Mouse (Mus musculus): ENCODE data around the gene Slc4a4. TPM values are rescaled to one million over a fixed set of nuclear protein-coding genes. Genes with fewer than 3 reads are reported as not detected.

The Slc4a4 gene
- polyA plus RNA-seq, 1 experiment from 2014 or later: 5.9 TPM

GRCm38 (mm10) chr5:88903111-88903510 is 16.5 kb downstream of the Slc4a4 start:
- no peak for ATAC-seq (replicated peaks; ENCODE audit: low FRiP score, low TSS enrichment, low read depth)
- H3K27me3 ChIP-seq (replicated peaks; ENCODE audit: control insufficient read depth, insufficient read depth, low read length): no peaks in the 10 kb centered on the region
- H3K27ac ChIP-seq (ENCODE audit: low read depth): no peak overlapping the region
- no peaks in the 10 kb centered on the region for H3K4me1 ChIP-seq (replicated peaks; ENCODE audit: control insufficient read depth, insufficient read depth, low read length)
- no peak for DNase-seq (ENCODE audit: low spot score)
- H3K4me3 ChIP-seq (ENCODE audit: low read depth, low read length): no peak overlapping the region
- H3K36me3 ChIP-seq (ENCODE audit: control insufficient read depth, insufficient read depth, low read length): no peaks in the 10 kb centered on the region
- WGBS: 48% methylated on average over 4 of the region's 4 CpGs
- H3K9me3 ChIP-seq (ENCODE audit: control insufficient read depth, low read length): no peaks in the 10 kb centered on the region
- no peak overlapping the region for H3K4me2 ChIP-seq (ENCODE audit: low read length)
- no peak overlapping the region for H3K9ac ChIP-seq (ENCODE audit: low read length)

DNA sequence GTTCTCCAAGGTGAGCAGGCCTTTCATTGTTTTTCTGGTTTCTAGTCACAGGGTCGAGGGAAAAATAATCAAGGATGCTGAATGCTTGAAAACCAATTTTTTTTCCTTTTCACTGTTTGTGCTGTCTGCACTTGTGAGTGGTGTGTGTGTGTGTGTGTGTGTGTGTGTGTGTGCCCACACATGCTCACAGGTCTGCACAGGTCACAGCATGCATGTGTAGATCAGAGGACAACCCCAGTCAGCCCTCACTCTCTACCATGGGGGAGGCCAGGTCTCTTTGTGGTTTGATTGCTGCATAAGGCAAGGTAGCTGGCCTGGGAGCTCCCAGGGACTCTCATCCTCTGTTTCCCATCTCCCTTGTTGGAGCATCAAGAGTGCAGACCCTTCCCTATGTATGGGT is 16.9 kb downstream of the Slc4a4 start:
- Histone ChIP-seq H3K4me1 (replicated peaks; ENCODE audit: control insufficient read depth, insufficient read depth, low read length) (no peaks in the 10 kb centered on the region), H3K27me3 (replicated peaks; ENCODE audit: control insufficient read depth, insufficient read depth, low read length) (no peaks in the 10 kb centered on the region), H3K9me3 (ENCODE audit: control insufficient read depth, low read length) (no peaks in the 10 kb centered on the region), H3K36me3 (ENCODE audit: control insufficient read depth, insufficient read depth, low read length) (no peaks in the 10 kb centered on the region), H3K4me3 (ENCODE audit: low read depth, low read length) (no peak overlapping the region), H3K4me2 (ENCODE audit: low read length) (no peak overlapping the region), H3K9ac (ENCODE audit: low read length) (no peak overlapping the region), H3K27ac (ENCODE audit: low read depth) (no peak overlapping the region)
- no peak for ATAC-seq (replicated peaks; ENCODE audit: low FRiP score, low TSS enrichment, low read depth)
- DNase-seq (ENCODE audit: low spot score): no peak
- whole genome bisulfite sequencing: 73% methylated on average over 1 of the region's 1 CpGs

DNA sequence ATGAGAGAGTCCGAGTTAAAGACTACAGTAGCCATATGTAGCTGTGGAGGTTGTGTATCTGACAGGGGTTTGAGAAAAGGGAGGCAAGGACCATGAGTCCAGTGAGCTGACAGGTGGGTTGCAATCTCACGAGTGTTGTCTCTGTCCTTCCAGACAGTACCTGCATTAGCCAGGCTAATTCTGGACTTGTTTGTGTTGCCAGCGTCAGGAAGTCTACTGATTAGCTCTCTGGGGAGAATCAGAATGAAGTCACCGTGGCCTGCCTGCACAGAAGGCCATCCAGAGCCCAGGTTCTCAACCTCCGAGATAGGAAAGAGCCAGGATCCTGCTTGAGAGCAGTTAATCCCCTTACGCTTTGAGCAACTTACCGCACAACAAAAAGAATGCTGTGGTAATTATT is 18.2 kb downstream of the Slc4a4 start:
- no peak overlapping the region for H3K4me2 ChIP-seq (ENCODE audit: low read length)
- 75% methylated on average over 7 of the region's 7 CpGs for WGBS
- H3K36me3 ChIP-seq (ENCODE audit: control insufficient read depth, insufficient read depth, low read length): no peaks in the 10 kb centered on the region
- H3K27me3 ChIP-seq (replicated peaks; ENCODE audit: control insufficient read depth, insufficient read depth, low read length): no peaks in the 10 kb centered on the region
- DNase-seq (ENCODE audit: low spot score) (no peak), ATAC-seq (replicated peaks; ENCODE audit: low FRiP score, low TSS enrichment, low read depth) (no peak)
- no peaks in the 10 kb centered on the region for H3K9me3 ChIP-seq (ENCODE audit: control insufficient read depth, low read length)
- H3K4me1 ChIP-seq (replicated peaks; ENCODE audit: control insufficient read depth, insufficient read depth, low read length): no peaks in the 10 kb centered on the region
- no peak overlapping the region for H3K27ac ChIP-seq (ENCODE audit: low read depth)
- H3K4me3 ChIP-seq (ENCODE audit: low read depth, low read length): no peak overlapping the region
- no peak overlapping the region for H3K9ac ChIP-seq (ENCODE audit: low read length)

DNA sequence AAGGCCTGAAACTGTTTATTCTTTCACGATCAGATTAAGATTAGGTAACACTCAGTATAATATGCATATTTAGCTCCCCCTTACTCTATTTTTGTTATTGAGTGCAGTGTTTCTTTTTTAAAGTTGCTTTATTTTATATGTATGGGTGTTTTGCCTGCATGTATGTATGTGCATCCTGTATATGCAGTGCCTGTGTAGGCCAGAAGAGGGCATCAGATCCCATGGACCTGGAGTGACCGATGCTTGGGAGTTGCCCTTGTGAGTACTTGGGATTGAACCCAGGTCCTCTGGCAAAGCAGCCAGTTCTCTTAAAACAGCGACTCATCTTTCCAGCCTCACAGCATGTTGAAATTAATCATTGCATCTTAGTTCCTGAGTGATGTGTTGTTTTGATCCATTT is 21.0 kb downstream of the Slc4a4 start:
- no peak for DNase-seq (ENCODE audit: low spot score)
- Histone ChIP-seq H3K9me3 (ENCODE audit: control insufficient read depth, low read length) (no peaks in the 10 kb centered on the region), H3K27me3 (replicated peaks; ENCODE audit: control insufficient read depth, insufficient read depth, low read length) (no peaks in the 10 kb centered on the region), H3K9ac (ENCODE audit: low read length) (no peak overlapping the region), H3K4me1 (replicated peaks; ENCODE audit: control insufficient read depth, insufficient read depth, low read length) (no peaks in the 10 kb centered on the region), H3K36me3 (ENCODE audit: control insufficient read depth, insufficient read depth, low read length) (no peaks in the 10 kb centered on the region), H3K4me3 (ENCODE audit: low read depth, low read length) (no peak overlapping the region), H3K4me2 (ENCODE audit: low read length) (no peak overlapping the region), H3K27ac (ENCODE audit: low read depth) (no peak overlapping the region)
- WGBS: 92% methylated on average over 3 of the region's 3 CpGs
- no peak for ATAC-seq (replicated peaks; ENCODE audit: low FRiP score, low TSS enrichment, low read depth)

DNA sequence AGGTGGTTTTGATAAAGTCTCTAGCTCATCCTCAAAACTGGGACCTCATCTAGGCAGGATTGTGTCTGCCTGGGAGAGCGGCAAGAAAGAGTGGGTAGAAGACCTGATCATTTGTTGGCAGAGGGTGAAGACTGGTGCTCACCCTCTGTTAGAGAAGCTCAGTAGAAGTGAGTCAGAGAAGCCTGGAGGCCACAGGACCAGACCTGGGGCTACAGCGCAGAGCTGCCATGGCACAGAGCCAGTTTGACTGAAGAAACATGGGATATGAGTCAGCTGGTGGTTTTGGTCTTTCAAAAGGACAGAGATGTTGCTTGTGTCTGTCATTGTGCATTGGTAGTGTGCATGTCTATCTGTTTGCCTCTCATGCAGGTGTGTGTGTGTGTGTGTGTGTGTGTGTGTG is 26.0 kb downstream of the Slc4a4 start:
- no peaks in the 10 kb centered on the region for H3K9me3 ChIP-seq (ENCODE audit: control insufficient read depth, low read length)
- no peaks in the 10 kb centered on the region for H3K36me3 ChIP-seq (ENCODE audit: control insufficient read depth, insufficient read depth, low read length)
- H3K4me2 ChIP-seq (ENCODE audit: low read length): no peak overlapping the region
- ATAC-seq (replicated peaks; ENCODE audit: low FRiP score, low TSS enrichment, low read depth) (no peak), DNase-seq (ENCODE audit: low spot score) (no peak)
- H3K4me3 ChIP-seq (ENCODE audit: low read depth, low read length): no peak overlapping the region
- H3K9ac ChIP-seq (ENCODE audit: low read length): no peak overlapping the region
- WGBS: 89% methylated on average over 2 of the region's 2 CpGs
- no peak overlapping the region for H3K27ac ChIP-seq (ENCODE audit: low read depth)
- H3K27me3 ChIP-seq (replicated peaks; ENCODE audit: control insufficient read depth, insufficient read depth, low read length): no peaks in the 10 kb centered on the region
- H3K4me1 ChIP-seq (replicated peaks; ENCODE audit: control insufficient read depth, insufficient read depth, low read length): no peaks in the 10 kb centered on the region

DNA sequence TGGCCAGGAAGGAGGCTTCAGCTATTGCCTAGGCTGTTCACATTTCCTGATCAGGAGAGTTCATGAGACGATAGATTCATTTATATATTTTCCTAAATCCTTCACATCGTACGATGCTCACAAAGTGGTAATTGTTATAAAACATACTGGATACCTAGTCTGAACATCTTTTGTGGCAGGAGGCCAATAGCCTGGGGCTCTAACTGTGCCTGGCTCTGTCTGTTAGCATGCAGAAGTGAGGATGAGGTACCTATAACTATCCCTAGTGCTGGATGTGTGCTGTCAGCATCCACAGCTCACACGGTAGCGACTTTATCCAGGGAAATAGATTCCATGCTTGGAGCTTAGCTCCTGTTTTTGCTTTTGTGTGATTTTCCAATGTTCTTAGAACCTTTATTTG is 28.5 kb downstream of the Slc4a4 start:
- Histone ChIP-seq H3K4me2 (ENCODE audit: low read length) (no peak overlapping the region), H3K36me3 (ENCODE audit: control insufficient read depth, insufficient read depth, low read length) (no peaks in the 10 kb centered on the region), H3K9me3 (ENCODE audit: control insufficient read depth, low read length) (no peaks in the 10 kb centered on the region), H3K9ac (ENCODE audit: low read length) (no peak overlapping the region), H3K4me3 (ENCODE audit: low read depth, low read length) (no peak overlapping the region), H3K4me1 (replicated peaks; ENCODE audit: control insufficient read depth, insufficient read depth, low read length) (no peaks in the 10 kb centered on the region), H3K27ac (ENCODE audit: low read depth) (no peak overlapping the region), H3K27me3 (replicated peaks; ENCODE audit: control insufficient read depth, insufficient read depth, low read length) (no peaks in the 10 kb centered on the region)
- ATAC-seq (replicated peaks; ENCODE audit: low FRiP score, low TSS enrichment, low read depth): no peak
- 90% methylated on average over 5 of the region's 5 CpGs for WGBS
- no peak for DNase-seq (ENCODE audit: low spot score)

GRCm38 (mm10) chr5:88916501-88916971 is 29.9 kb downstream of the Slc4a4 start:
- Histone ChIP-seq H3K4me3 (ENCODE audit: low read depth, low read length) (no peak overlapping the region), H3K27me3 (replicated peaks; ENCODE audit: control insufficient read depth, insufficient read depth, low read length) (no peaks in the 10 kb centered on the region), H3K27ac (ENCODE audit: low read depth) (no peak overlapping the region), H3K4me1 (replicated peaks; ENCODE audit: control insufficient read depth, insufficient read depth, low read length) (no peaks in the 10 kb centered on the region), H3K4me2 (ENCODE audit: low read length) (no peak overlapping the region), H3K36me3 (ENCODE audit: control insufficient read depth, insufficient read depth, low read length) (no peaks in the 10 kb centered on the region), H3K9me3 (ENCODE audit: control insufficient read depth, low read length) (no peaks in the 10 kb centered on the region), H3K9ac (ENCODE audit: low read length) (no peak overlapping the region)
- no peak for ATAC-seq (replicated peaks; ENCODE audit: low FRiP score, low TSS enrichment, low read depth)
- DNase-seq (ENCODE audit: low spot score): no peak
- WGBS: 73% methylated on average over 9 of the region's 9 CpGs

GRCm38 (mm10) chr5:88917221-88917620 is 30.6 kb downstream of the Slc4a4 start:
- DNase-seq (ENCODE audit: low spot score) (no peak), ATAC-seq (replicated peaks; ENCODE audit: low FRiP score, low TSS enrichment, low read depth) (no peak)
- no peaks in the 10 kb centered on the region for H3K9me3 ChIP-seq (ENCODE audit: control insufficient read depth, low read length)
- WGBS: 83% methylated on average over 3 of the region's 3 CpGs
- H3K4me1 ChIP-seq (replicated peaks; ENCODE audit: control insufficient read depth, insufficient read depth, low read length): no peaks in the 10 kb centered on the region
- H3K4me2 ChIP-seq (ENCODE audit: low read length): no peak overlapping the region
- H3K9ac ChIP-seq (ENCODE audit: low read length): no peak overlapping the region
- H3K27me3 ChIP-seq (replicated peaks; ENCODE audit: control insufficient read depth, insufficient read depth, low read length): no peaks in the 10 kb centered on the region
- no peak overlapping the region for H3K27ac ChIP-seq (ENCODE audit: low read depth)
- H3K4me3 ChIP-seq (ENCODE audit: low read depth, low read length): no peak overlapping the region
- H3K36me3 ChIP-seq (ENCODE audit: control insufficient read depth, insufficient read depth, low read length): no peaks in the 10 kb centered on the region

GRCm38 (mm10) chr5:88917630-88918029 is 31.0 kb downstream of the Slc4a4 start:
- 72% methylated on average over 10 of the region's 10 CpGs for WGBS
- Histone ChIP-seq H3K4me1 (replicated peaks; ENCODE audit: control insufficient read depth, insufficient read depth, low read length) (no peaks in the 10 kb centered on the region), H3K9ac (ENCODE audit: low read length) (no peak overlapping the region), H3K36me3 (ENCODE audit: control insufficient read depth, insufficient read depth, low read length) (no peaks in the 10 kb centered on the region), H3K4me3 (ENCODE audit: low read depth, low read length) (no peak overlapping the region), H3K9me3 (ENCODE audit: control insufficient read depth, low read length) (no peaks in the 10 kb centered on the region), H3K27me3 (replicated peaks; ENCODE audit: control insufficient read depth, insufficient read depth, low read length) (no peaks in the 10 kb centered on the region), H3K4me2 (ENCODE audit: low read length) (no peak overlapping the region), H3K27ac (ENCODE audit: low read depth) (no peak overlapping the region)
- ATAC-seq (replicated peaks; ENCODE audit: low FRiP score, low TSS enrichment, low read depth) (no peak), DNase-seq (ENCODE audit: low spot score) (no peak)
